Mouse (Mus musculus) liver, embryonic 13.5 days (tissue): ENCODE data around the gene Epb41l4b. TPM values are rescaled to one million over a fixed set of nuclear protein-coding genes. Genes with fewer than 3 reads are reported as not detected.

ENCODE experiments used
- ATAC-seq: fragments of 200-750 bp; cut with Nextera tagmentation; 2 replicates; pipeline ENCODE4 v1.8.0; 2017; ENCODE audit warnings: low read depth, mild to moderate bottlenecking, moderate number of reproducible peaks, moderate library complexity
- DNase-seq: peaks from one replicate; pipeline ENCODE4 v3.0.0; 2022
- H3K27ac ChIP-seq: fragments of 300-500 bp; sonication (generic); 2 replicates; pipeline ENCODE4 v1.5.1; 2015; ENCODE audit warnings: moderate library complexity, mild to moderate bottlenecking, inconsistent platforms
- H3K27me3 ChIP-seq: fragments of 300-500 bp; sonication (generic); 2 replicates; pipeline ENCODE4 v1.6.1; 2015; ENCODE audit warnings: mild to moderate bottlenecking, inconsistent platforms
- H3K36me3 ChIP-seq: fragments of 300-500 bp; sonication (generic); 2 replicates; pipeline ENCODE4 v1.6.1; 2015; ENCODE audit warnings: mild to moderate bottlenecking, inconsistent platforms
- H3K4me1 ChIP-seq: fragments of 300-500 bp; sonication (generic); replicated peaks from 2 replicates; pipeline ENCODE4 v1.6.1; 2015; ENCODE audit warnings: inconsistent platforms
- H3K4me2 ChIP-seq: fragments of 300-500 bp; sonication (generic); 2 replicates; pipeline ENCODE4 v1.6.1; 2015; ENCODE audit warnings: inconsistent platforms, mild to moderate bottlenecking, moderate library complexity
- H3K4me3 ChIP-seq: fragments of 300-500 bp; sonication (generic); replicated peaks from 2 replicates; pipeline ENCODE4 v1.5.1; 2015; ENCODE audit warnings: mild to moderate bottlenecking, inconsistent platforms
- H3K9ac ChIP-seq: fragments of 300-500 bp; sonication (generic); 2 replicates; pipeline ENCODE4 v1.6.1; 2015; ENCODE audit warnings: mild to moderate bottlenecking, inconsistent platforms
- H3K9me3 ChIP-seq: fragments of 300-500 bp; sonication (generic); replicated peaks from 2 replicates; pipeline ENCODE4 v1.6.1; 2016; ENCODE audit warnings: inconsistent platforms
- WGBS: fragments of 180-500 bp; shearing (Covaris S2); methylation state at CpG from one replicate; pipeline ENCODE4 v1.1.7; 2015; ENCODE audit not compliant: insufficient replicate concordance; 5-methylcytosine and 5-hydroxymethylcytosine counted together
- polyA plus RNA-seq: library from polyadenylated mRNA; unstranded; fragments of >200 nt; fragmentation: Nextera tagmentation; extraction: Ambion mirVana; gene quantifications from 2 replicates; pipeline ENCODE4 v1.2.1, GENCODE M21; 2015

Gene Epb41l4b
- polyA plus RNA-seq, 1 experiment from 2014 or later = 1.5 TPM

- DNase-seq (no peak), ATAC-seq (no peak)
- Histone ChIP-seq H3K36me3 (no peaks in the 10 kb centered on the region), H3K27me3 (no peaks in the 10 kb centered on the region), H3K4me2 (no peak overlapping the region), H3K4me3 (no peak overlapping the region), H3K27ac (peak overlapping the region; percentile 48; the same call in 1 of the 2 replicates), H3K9me3 (no peaks in the 10 kb centered on the region), H3K4me1 (peaks cover 16% of the 10 kb centered on the region; the same call in 1 of the 2 replicates), H3K9ac (no peak overlapping the region)
- WGBS = 16% methylated on average over 7 of the region's 7 CpGs
These were observed 87.6 kb downstream of the Epb41l4b start for GRCm38 (mm10) chr4:57055635-57056034.

GRCm38 (mm10) chr4:57049281-57049921, 93.8 kb downstream of the Epb41l4b start:
- no peak overlapping the region for H3K27ac ChIP-seq
- no peaks in the 10 kb centered on the region for H3K4me1 ChIP-seq
- 0 out of 2 replicates have a peak, but pooled peaks cover 2% of the 10 kb centered on the region for H3K9me3 ChIP-seq
- DNase-seq (no peak), ATAC-seq (no peak)
- no peaks in the 10 kb centered on the region for H3K36me3 ChIP-seq
- H3K4me3 ChIP-seq = no peak overlapping the region
- 57% methylated on average over 5 of the region's 5 CpGs for WGBS
- no peak overlapping the region for H3K4me2 ChIP-seq
- H3K27me3 ChIP-seq = no peaks in the 10 kb centered on the region
- no peak overlapping the region for H3K9ac ChIP-seq

GRCm38 (mm10) chr4:57048566-57048965, 94.7 kb downstream of the Epb41l4b start:
- Histone ChIP-seq H3K36me3 (no peaks in the 10 kb centered on the region), H3K27me3 (no peaks in the 10 kb centered on the region), H3K9ac (no peak overlapping the region), H3K4me3 (no peak overlapping the region), H3K9me3 (0 out of 2 replicates have a peak, but pooled peaks cover 4% of the 10 kb centered on the region), H3K4me2 (no peak overlapping the region), H3K4me1 (no peaks in the 10 kb centered on the region), H3K27ac (no peak overlapping the region)
- 40% methylated on average over 6 of the region's 6 CpGs for WGBS
- no peak for ATAC-seq
- no peak for DNase-seq

GRCm38 (mm10) chr4:57046160-57046571, 97.1 kb downstream of the Epb41l4b start:
- Histone ChIP-seq H3K36me3 (no peaks in the 10 kb centered on the region), H3K27ac (no peak overlapping the region), H3K4me3 (no peak overlapping the region), H3K9ac (no peak overlapping the region), H3K4me2 (no peak overlapping the region), H3K9me3 (0 out of 2 replicates have a peak, but pooled peaks cover 4% of the 10 kb centered on the region), H3K27me3 (no peaks in the 10 kb centered on the region), H3K4me1 (no peaks in the 10 kb centered on the region)
- WGBS = 65% methylated on average over 9 of the region's 9 CpGs
- DNase-seq = no peak
- ATAC-seq = no peak

GRCm38 (mm10) chr4:57043621-57044020, 99.6 kb downstream of the Epb41l4b start:
- 77% methylated on average over 8 of the region's 8 CpGs for WGBS
- H3K36me3 ChIP-seq = no peaks in the 10 kb centered on the region

GRCm38 (mm10) chr4:57041661-57042060, 101.6 kb downstream of the Epb41l4b start:
- 68% methylated on average over 6 of the region's 6 CpGs for WGBS
- no peak overlapping the region for H3K27ac ChIP-seq
- DNase-seq = no peak

More at GRCm38 (mm10) chr4:57043621-57044020, 99.6 kb downstream of the Epb41l4b start:
- Histone ChIP-seq H3K4me2 (no peak overlapping the region), H3K4me1 (0 out of 2 replicates have a peak, but pooled peaks cover 5% of the 10 kb centered on the region), H3K27ac (no peak overlapping the region), H3K9me3 (0 out of 2 replicates have a peak, but pooled peaks cover 4% of the 10 kb centered on the region), H3K4me3 (no peak overlapping the region), H3K9ac (no peak overlapping the region), H3K27me3 (no peaks in the 10 kb centered on the region)
- ATAC-seq (no peak), DNase-seq (no peak)

GRCm38 (mm10) chr4:57041211-57041610, 102.0 kb downstream of the Epb41l4b start:
- H3K9me3 ChIP-seq = 0 out of 2 replicates have a peak, but pooled peaks cover 4% of the 10 kb centered on the region
- H3K4me3 ChIP-seq = no peak overlapping the region
- no peak overlapping the region for H3K27ac ChIP-seq
- 79% methylated on average over 4 of the region's 4 CpGs for WGBS
- no peak overlapping the region for H3K4me2 ChIP-seq
- DNase-seq = no peak
- no peak for ATAC-seq
- no peak overlapping the region for H3K9ac ChIP-seq
- H3K27me3 ChIP-seq = no peaks in the 10 kb centered on the region
- H3K36me3 ChIP-seq = no peaks in the 10 kb centered on the region
- 0 out of 2 replicates have a peak, but pooled peaks cover 5% of the 10 kb centered on the region for H3K4me1 ChIP-seq

More at GRCm38 (mm10) chr4:57041661-57042060, 101.6 kb downstream of the Epb41l4b start:
- Histone ChIP-seq H3K4me2 (no peak overlapping the region), H3K9ac (no peak overlapping the region), H3K27me3 (no peaks in the 10 kb centered on the region), H3K4me1 (0 out of 2 replicates have a peak, but pooled peaks cover 5% of the 10 kb centered on the region), H3K36me3 (no peaks in the 10 kb centered on the region), H3K9me3 (0 out of 2 replicates have a peak, but pooled peaks cover 4% of the 10 kb centered on the region), H3K4me3 (no peak overlapping the region)
- no peak for ATAC-seq

- Histone ChIP-seq H3K4me3 (no peak overlapping the region), H3K27me3 (no peaks in the 10 kb centered on the region), H3K36me3 (no peaks in the 10 kb centered on the region), H3K27ac (no peak overlapping the region), H3K4me2 (no peak overlapping the region), H3K4me1 (0 out of 2 replicates have a peak, but pooled peaks cover 5% of the 10 kb centered on the region), H3K9me3 (0 out of 2 replicates have a peak, but pooled peaks cover 4% of the 10 kb centered on the region), H3K9ac (no peak overlapping the region)
- WGBS = 34% methylated on average over 8 of the region's 8 CpGs
- ATAC-seq (peak; percentile 60), DNase-seq (peak; percentile 20)
These were observed 102.8 kb downstream of the Epb41l4b start for GRCm38 (mm10) chr4:57040481-57040880.

GRCm38 (mm10) chr4:57039127-57040031, 103.9 kb downstream of the Epb41l4b start:
- no peak for ATAC-seq
- no peak overlapping the region for H3K27ac ChIP-seq
- H3K27me3 ChIP-seq = no peaks in the 10 kb centered on the region
- H3K9ac ChIP-seq = no peak overlapping the region
- 16% methylated on average over 23 of the region's 23 CpGs for WGBS
- 0 out of 2 replicates have a peak, but pooled peaks cover 2% of the 10 kb centered on the region for H3K9me3 ChIP-seq
- no peak overlapping the region for H3K4me2 ChIP-seq
- DNase-seq = no peak
- H3K4me1 ChIP-seq = 0 out of 2 replicates have a peak, but pooled peaks cover 5% of the 10 kb centered on the region
- no peaks in the 10 kb centered on the region for H3K36me3 ChIP-seq
- H3K4me3 ChIP-seq = no peak overlapping the region

- no peak overlapping the region for H3K27ac ChIP-seq
These were observed 105.7 kb downstream of the Epb41l4b start for GRCm38 (mm10) chr4:57037554-57037953.

GRCm38 (mm10) chr4:57034169-57034568, 109.1 kb downstream of the Epb41l4b start:
- H3K36me3 ChIP-seq = no peaks in the 10 kb centered on the region
- H3K27ac ChIP-seq = no peak overlapping the region
- no peak overlapping the region for H3K9ac ChIP-seq
- DNase-seq (no peak), ATAC-seq (no peak)
- no peaks in the 10 kb centered on the region for H3K4me1 ChIP-seq
- no peak overlapping the region for H3K4me2 ChIP-seq
- no peaks in the 10 kb centered on the region for H3K27me3 ChIP-seq
- 61% methylated on average over 5 of the region's 5 CpGs for WGBS
- H3K4me3 ChIP-seq = no peak overlapping the region
- H3K9me3 ChIP-seq = no peaks in the 10 kb centered on the region

More at GRCm38 (mm10) chr4:57037554-57037953, 105.7 kb downstream of the Epb41l4b start:
- H3K4me3 ChIP-seq = no peak overlapping the region
- 59% methylated on average over 7 of the region's 7 CpGs for WGBS
- no peaks in the 10 kb centered on the region for H3K9me3 ChIP-seq
- H3K4me1 ChIP-seq = 0 out of 2 replicates have a peak, but pooled peaks cover 5% of the 10 kb centered on the region
- no peaks in the 10 kb centered on the region for H3K27me3 ChIP-seq
- DNase-seq = no peak
- H3K36me3 ChIP-seq = no peaks in the 10 kb centered on the region
- H3K4me2 ChIP-seq = no peak overlapping the region
- no peak overlapping the region for H3K9ac ChIP-seq
- ATAC-seq = no peak
